Mouse (Mus musculus): Measurements from ENCODE around the gene Npas3.

The Npas3 gene

GRCm38 (mm10) chr12:53882863-53883262 is 634.4 kb downstream of the Npas3 start:
- no peak for DNase-seq

- DNase-seq = no peak
Measured at GRCm38 (mm10) chr12:53888624-53889023, 640.1 kb downstream of the Npas3 start.

DNA sequence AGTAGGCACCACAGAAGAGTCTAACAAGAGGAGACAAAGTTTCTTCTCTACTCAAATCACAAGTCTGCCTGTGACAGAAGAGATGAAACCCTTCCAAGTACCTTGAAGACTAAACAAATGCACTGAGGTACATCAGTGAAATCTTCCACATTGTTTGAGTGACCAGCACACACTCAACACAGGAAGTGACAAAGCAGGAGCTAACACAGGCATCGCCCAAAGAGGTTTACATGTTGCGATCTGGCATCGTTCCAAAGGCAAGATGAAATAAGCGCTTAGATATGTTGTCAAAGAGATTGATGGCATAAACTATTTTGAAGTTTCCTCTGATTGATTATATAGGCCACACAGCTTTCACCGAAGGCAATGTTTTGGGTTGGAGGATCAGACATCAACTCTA is 647.4 kb downstream of the Npas3 start:
- DNase-seq = peak; percentile 30

DNA sequence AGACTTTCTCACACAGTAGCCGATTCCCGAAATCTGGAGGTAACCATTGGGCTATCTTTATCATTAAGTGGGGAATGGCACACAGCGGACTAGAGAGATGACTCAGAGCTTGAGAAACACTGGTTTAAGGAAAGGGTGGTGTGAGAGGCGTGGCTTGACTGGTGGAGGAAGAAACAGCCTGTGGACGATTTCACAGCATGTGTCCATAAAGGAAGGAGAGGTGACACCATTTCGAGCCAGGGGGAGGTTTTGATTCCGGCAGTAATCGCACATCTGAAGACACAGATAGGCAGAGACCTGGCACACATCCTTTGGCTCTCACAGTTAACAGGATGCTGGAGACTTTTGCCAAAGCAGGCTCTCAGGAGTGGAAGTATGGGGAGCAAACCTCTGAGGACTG is 660.3 kb downstream of the Npas3 start:
- DNase-seq = no peak

DNA sequence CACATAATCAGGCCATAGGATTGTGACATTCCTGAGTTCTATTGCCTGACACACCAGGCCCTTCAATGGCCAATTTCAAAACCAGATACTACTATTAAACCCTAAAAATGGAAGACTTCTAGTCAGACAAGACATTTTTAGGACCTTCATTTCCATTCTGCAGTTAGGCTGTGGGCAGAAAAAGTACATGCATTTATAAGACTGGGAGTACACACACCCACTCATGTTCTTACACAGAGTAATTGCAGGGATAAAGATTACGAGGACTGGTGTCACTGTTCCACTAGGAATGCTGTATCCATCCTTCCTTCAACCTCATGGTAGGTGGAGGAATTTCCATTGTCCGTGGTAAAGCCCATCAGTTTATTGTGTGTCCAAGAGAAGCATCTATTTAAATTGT is 661.7 kb downstream of the Npas3 start:
- DNase-seq = no peak

DNA sequence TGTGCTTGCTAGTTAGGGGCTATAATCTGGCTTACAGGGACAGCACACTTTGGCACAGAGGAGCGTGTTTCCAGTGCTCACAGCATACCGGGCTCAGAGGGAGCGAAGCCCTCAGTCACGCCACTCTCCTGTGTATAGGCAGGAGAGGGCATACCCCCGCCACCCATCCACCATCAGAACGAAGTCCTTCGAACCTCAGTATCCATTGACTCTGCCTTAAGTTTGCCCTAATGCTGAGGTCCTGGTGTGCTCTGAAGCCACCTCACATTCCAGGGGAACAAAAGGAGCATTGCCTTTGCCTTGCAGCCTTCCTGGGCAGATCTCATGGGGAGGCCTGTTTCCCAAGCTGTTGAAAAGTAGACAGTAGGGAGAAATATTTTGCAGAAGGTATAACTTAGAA is 673.7 kb downstream of the Npas3 start:
- no peak for DNase-seq

DNA sequence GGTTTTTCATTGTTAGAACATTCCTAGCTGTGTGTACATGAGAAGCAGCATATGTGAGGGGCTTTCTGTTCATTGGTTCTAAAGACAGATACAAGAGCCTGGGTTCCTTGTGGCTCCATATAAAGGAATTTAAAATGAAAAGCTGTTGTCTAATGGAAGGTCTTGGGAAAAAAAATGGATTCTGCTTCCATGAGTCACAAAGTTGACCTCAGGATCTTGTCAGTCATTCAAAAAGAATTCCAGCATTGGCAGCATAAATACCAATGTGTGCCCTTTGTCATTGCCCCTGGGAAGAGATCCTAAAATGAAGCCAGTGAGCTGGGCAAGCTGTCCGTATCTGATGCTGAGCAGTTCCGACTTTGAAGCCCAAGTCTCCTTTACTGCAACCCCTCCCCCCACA is 700.3 kb downstream of the Npas3 start:
- DNase-seq = no peak

DNA sequence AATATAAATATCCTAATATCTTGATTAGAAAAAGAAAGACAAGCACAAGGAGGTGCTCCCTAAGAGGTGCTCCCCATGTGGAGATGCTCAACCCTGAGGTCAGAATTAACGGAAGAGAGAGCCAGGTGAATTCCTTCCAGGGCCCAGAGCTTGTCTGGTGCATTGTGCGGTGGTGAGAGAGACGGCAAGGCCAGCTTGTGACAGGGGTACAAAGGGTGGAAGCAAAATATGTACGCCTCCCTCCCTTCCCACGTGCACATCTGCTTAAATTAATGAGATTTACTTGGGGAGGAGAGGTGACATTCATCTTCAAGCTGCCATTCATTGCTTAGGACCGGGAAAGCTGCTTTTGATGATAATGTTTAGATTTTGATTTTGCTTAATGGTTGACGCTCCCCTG is 713.5 kb downstream of the Npas3 start:
- DNase-seq = no peak

DNA sequence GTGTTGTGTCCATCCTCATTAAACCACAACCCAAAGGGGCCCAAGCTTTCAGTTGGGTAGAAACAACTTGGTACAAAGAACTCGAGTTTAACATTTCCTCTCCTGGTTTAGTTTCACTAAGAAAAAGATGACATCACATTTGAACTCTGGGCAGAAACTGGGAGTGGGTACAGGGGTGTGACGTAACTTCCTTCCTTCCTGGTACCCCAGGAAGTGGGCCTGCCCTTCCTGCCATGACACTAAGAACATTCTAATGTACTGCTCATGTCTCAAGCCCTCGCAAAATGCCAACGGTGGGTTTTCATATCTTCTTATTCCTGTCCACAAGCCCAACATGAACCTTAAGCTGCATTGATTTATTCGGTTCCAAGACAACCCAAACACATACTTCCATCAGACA is 715.1 kb downstream of the Npas3 start:
- no peak for DNase-seq

DNA sequence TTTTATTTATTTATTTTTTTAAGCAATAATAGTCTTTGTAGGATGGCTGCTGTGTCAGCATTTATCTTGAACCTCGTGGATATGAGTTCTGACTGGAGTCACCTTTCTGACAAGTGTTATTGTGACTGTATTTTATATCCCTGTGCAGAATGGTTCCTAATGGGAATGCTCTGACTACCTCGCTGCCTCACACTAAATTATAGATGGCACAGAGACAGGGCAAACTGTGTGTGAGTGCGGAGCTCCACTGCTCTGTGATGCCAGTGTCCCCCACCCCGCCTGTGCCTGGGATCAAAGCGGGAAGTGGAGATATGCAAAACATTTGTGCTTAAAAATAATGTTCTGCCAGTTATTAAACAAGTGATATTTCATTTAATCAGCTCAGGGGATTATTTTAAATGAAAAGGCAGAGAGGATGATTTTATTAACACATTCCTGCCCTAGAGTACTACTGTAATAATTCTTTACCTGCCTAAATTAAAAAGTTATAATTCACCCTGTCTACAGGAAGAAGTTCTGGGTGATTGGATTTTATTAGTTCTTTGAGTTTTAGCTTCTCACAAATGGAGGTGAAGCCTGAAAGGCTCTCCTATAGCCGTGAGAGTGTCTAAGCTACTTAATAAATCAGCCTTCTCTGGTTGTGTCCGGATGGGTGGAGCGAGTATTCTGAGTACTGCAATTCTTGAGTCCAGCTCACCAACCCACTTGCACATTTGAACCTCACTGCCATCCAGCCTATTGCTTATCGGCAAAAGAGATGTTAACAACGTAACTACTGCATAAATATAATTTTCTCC is 721.1 kb downstream of the Npas3 start:
- no peak for DNase-seq

- DNase-seq = no peak
Measured at GRCm38 (mm10) chr12:53970721-53971120, 722.2 kb downstream of the Npas3 start.

- peak; percentile 78 for DNase-seq
Measured at GRCm38 (mm10) chr12:53973414-53973813, 724.9 kb downstream of the Npas3 start.

DNA sequence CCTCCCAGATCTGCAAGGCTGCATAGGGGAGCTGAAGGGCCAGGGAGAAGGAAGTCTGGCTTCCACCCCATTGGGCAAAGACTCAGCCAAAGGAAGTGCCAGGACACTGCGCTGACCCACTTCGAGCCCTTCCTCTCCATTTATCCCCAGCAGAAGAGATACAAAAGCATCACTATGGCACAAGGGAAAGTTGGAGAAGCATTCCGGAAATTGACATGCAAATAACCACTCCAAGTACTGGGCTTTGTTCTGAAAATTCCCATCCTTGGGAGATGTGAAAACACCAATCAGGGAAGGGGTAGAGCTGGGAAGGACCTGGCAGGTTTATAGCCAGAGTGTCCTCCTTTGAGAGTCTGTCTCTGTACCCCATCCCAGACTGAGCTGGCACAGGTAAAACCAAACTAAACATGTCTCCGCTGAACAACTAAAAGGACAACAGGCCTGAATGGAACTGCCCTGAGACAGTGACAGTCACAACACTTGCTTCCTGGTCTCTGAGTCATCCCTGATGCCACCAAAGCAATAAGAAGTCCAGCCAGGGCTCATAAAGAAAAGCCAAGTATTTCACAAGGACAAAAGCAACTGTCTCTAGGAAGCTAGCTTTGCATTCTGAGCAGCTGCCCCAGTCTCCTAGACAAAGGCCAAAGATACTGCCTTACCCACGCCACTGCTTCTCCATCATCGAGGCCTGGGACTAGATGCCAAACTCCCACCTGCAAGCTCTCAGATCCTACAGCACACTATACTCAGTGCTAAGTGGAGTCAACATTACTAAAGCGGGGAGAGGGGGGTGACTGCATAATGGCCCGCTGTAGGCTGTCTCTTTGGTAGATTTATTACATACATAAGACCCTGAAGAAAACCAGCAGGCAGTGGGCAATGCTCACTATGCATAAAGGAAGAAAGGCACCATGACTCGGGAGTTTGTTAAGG is 733.4 kb downstream of the Npas3 start:
- no peak for DNase-seq

DNA sequence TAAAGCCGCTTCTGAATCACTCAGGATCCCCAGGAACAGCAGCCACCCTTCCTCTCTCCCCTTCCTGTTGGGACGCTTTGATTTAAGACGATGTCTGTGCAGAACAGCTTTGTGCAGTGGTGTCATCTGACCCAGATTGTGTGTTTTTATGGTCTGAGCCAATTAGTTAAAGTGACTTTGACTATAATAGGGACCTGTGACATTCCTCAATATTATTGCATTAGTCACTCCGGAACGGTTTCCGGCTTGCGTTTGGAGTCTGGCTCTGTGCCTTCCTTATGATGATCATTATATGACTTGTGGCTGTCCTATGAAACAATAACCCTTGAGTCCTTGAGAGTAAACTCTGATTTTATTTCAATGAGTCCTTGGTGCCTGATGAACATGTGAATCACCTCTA is 735.5 kb downstream of the Npas3 start:
- DNase-seq = no peak

- DNase-seq = no peak
Measured at GRCm38 (mm10) chr12:53985851-53986842, 737.7 kb downstream of the Npas3 start.

GRCm38 (mm10) chr12:53992411-53992810 is 743.9 kb downstream of the Npas3 start:
- DNase-seq = peak; percentile 38

- DNase-seq = no peak
Measured at GRCm38 (mm10) chr12:53995710-53996109, 747.2 kb downstream of the Npas3 start.

GRCm38 (mm10) chr12:53997141-53997540 is 748.7 kb downstream of the Npas3 start:
- DNase-seq = no peak

GRCm38 (mm10) chr12:53999647-54000637 is 751.5 kb downstream of the Npas3 start:
- DNase-seq = no peak

DNA sequence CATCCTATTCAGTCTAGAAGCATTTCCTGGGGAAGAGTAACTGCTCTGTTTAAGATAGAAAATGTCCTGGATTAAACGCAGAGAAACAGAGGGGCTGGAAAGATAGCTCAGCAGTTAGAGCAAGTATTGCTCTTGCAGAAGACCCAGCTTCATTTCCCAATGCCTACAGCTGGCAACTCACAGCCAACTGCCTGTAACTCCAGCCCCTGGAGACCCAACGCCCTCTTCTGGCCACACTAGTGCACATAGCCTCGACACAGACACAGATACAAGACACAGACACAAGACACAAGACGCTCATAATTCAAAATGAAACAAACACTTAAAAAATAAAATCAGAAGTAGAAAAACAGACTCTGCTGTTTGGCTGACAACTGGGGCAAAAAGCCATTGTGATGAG is 754.0 kb downstream of the Npas3 start:
- no peak for DNase-seq

GRCm38 (mm10) chr12:54004606-54005005 is 756.1 kb downstream of the Npas3 start:
- DNase-seq = no peak

All from lung, postnatal 36 days (tissue).